Mouse (Mus musculus) MEL (cell line): ENCODE results near the gene Aatf.

Experiments
- CHD1 ChIP-seq: IDR thresholded peaks from 2 replicates; pipeline ENCODE4 v1.6.1; 2012; ENCODE audit warnings: low read depth, mild to moderate bottlenecking, inconsistent platforms, low read length, improper control_type of control experiment
- CTCF ChIP-seq, 3 experiments: IDR thresholded peaks in 2 of 3; conservative IDR thresholded peaks in 1 of 3; 2 replicates each; pipeline ENCODE4 v1.5.1; 2011 to 2012; ENCODE audit warnings: low read length in 3 of 3, low read depth in 2 of 3, mild to moderate bottlenecking in 2 of 3, improper control_type of control experiment in 1 of 3, inconsistent platforms in 1 of 3, mixed read lengths in 1 of 3, moderate library complexity in 1 of 3; ENCODE audit not compliant: control insufficient read depth in 1 of 3, insufficient read depth in 1 of 3, poor library complexity in 1 of 3, severe bottlenecking in 1 of 3
- E2F4 ChIP-seq: IDR thresholded peaks from 2 replicates; pipeline ENCODE4 v1.6.1; 2011; ENCODE audit warnings: low read depth, low read length, improper control_type of control experiment, borderline replicate concordance
- EP300 ChIP-seq, 2 experiments: IDR thresholded peaks; 2 replicates each; pipeline ENCODE4 v1.6.1; 2011; ENCODE audit warnings: improper control_type of control experiment in 2 of 2, low read length in 2 of 2, low read depth in 1 of 2, mild to moderate bottlenecking in 1 of 2
- GATA1 ChIP-seq: IDR thresholded peaks from 2 replicates; pipeline ENCODE4 v1.6.1; 2011; ENCODE audit warnings: low read depth, low read length, improper control_type of control experiment
- KAT2A ChIP-seq: conservative IDR thresholded peaks from 2 replicates; pipeline ENCODE4 v1.6.1; 2012; ENCODE audit warnings: low read depth, low read length, improper control_type of control experiment, inconsistent platforms
- POLR2A ChIP-seq, 2 experiments: IDR thresholded peaks; 2 replicates each; pipeline ENCODE4 v1.6.1; 2011 to 2012; ENCODE audit warnings: low read length in 2 of 2, mild to moderate bottlenecking in 2 of 2, control low read depth in 1 of 2, improper control_type of control experiment in 1 of 2, low read depth in 1 of 2, moderate library complexity in 1 of 2; ENCODE audit not compliant: control insufficient read depth in 1 of 2, insufficient read depth in 1 of 2, poor library complexity in 1 of 2
- POLR2AphosphoS5 ChIP-seq: IDR thresholded peaks from 2 replicates; pipeline ENCODE4 v1.6.1; 2012; ENCODE audit warnings: low read depth, borderline replicate concordance, mild to moderate bottlenecking, inconsistent platforms, low read length, moderate library complexity, mixed read lengths
- TAL1 ChIP-seq: IDR thresholded peaks from 2 replicates; pipeline ENCODE4 v1.6.1; 2012; ENCODE audit warnings: mild to moderate bottlenecking, inconsistent platforms, low read length, moderate library complexity, mixed read lengths
- TCF12 ChIP-seq: IDR thresholded peaks from 2 replicates; pipeline ENCODE4 v1.6.1; 2014; ENCODE audit warnings: low read depth, mild to moderate bottlenecking, inconsistent platforms, low read length, improper control_type of control experiment, moderate library complexity
- USF1 ChIP-seq: IDR thresholded peaks from 2 replicates; pipeline ENCODE4 v1.6.1; 2014; ENCODE audit warnings: low read depth, mild to moderate bottlenecking, inconsistent platforms, low read length, improper control_type of control experiment, moderate library complexity
- ZMIZ1 ChIP-seq: IDR thresholded peaks from 2 replicates; pipeline ENCODE4 v1.6.1; 2012; ENCODE audit warnings: low read depth, mild to moderate bottlenecking, inconsistent platforms, low read length, improper control_type of control experiment, moderate library complexity

GRCm38 (mm10) chr11:84430336-84430735 lies 83.0 kb downstream of the Aatf start:
- no peak for TF ChIP-seq GATA1
- TF ChIP-seq KAT2A = no peak
- TF ChIP-seq POLR2A (IDR thresholded peaks at IDR 0.05; ENCODE audit: control insufficient read depth in 1 of 2, insufficient read depth in 1 of 2, low read depth in 1 of 2, low read length in 2 of 2, poor library complexity in 1 of 2) = no peak
- no peak for TF ChIP-seq ZMIZ1
- TF ChIP-seq E2F4 = no peak
- TF ChIP-seq CTCF (IDR thresholded peaks at IDR 0.05 in 2 of 3, conservative IDR thresholded peaks at IDR 0.05 in 1 of 3; ENCODE audit: control insufficient read depth in 1 of 3, insufficient read depth in 1 of 3, low read depth in 2 of 3, low read length in 3 of 3, poor library complexity in 1 of 3, severe bottlenecking in 1 of 3) = no peak
- TF ChIP-seq POLR2AphosphoS5 = no peak
- no peak for TF ChIP-seq TAL1
- no peak for TF ChIP-seq USF1
- TF ChIP-seq CHD1 = no peak
- no peak for TF ChIP-seq TCF12
- TF ChIP-seq EP300 (IDR thresholded peaks at IDR 0.05; ENCODE audit: low read depth in 1 of 2, low read length in 2 of 2) = no peak
